Mouse (Mus musculus) MEL (cell line): ENCODE data around the gene Sclt1. TPM values are rescaled to one million over a fixed set of nuclear protein-coding genes. Genes with fewer than 3 reads are reported as not detected.

Experiments
- DNase-seq: peaks from one replicate; pipeline ENCODE4 v3.0.0; 2011; ENCODE audit warnings: low read depth, low spot score
- H3K27ac ChIP-seq: 2 replicates; pipeline ENCODE4 v1.5.1; 2012; ENCODE audit warnings: low read depth, mild to moderate bottlenecking, control low read depth, low read length, moderate library complexity; ENCODE audit not compliant: control insufficient read depth
- H3K27me3 ChIP-seq, 2 experiments: fragments of 150-350 bp in 1 of 2; sonication (generic) in 1 of 2; 2 replicates each; pipeline ENCODE4 v1.6.1; 2012; ENCODE audit warnings: low read length in 2 of 2, mild to moderate bottlenecking in 2 of 2, improper control_type of control experiment in 1 of 2, moderate library complexity in 1 of 2; ENCODE audit not compliant: insufficient read depth in 2 of 2, control insufficient read depth in 1 of 2
- H3K36me3 ChIP-seq, 2 experiments: 2 replicates each; pipeline ENCODE4 v1.6.1; 2012 to 2014; ENCODE audit warnings: low read length in 2 of 2, improper control_type of control experiment in 1 of 2, inconsistent platforms in 1 of 2, mild to moderate bottlenecking in 1 of 2; ENCODE audit not compliant: insufficient read depth in 2 of 2, control insufficient read depth in 1 of 2
- H3K4me1 ChIP-seq, 2 experiments: fragments of 150-350 bp in 1 of 2; sonication (generic) in 1 of 2; 2 replicates each; pipeline ENCODE4 v1.6.1; 2012; ENCODE audit warnings: low read length in 2 of 2, improper control_type of control experiment in 1 of 2, mild to moderate bottlenecking in 1 of 2; ENCODE audit not compliant: insufficient read depth in 2 of 2, control insufficient read depth in 1 of 2
- H3K4me3 ChIP-seq, 2 experiments: fragments of 150-350 bp in 1 of 2; sonication (generic) in 1 of 2; 2 replicates each; pipeline ENCODE4 v1.5.1; 2012; ENCODE audit warnings: low read depth in 2 of 2, low read length in 2 of 2, mild to moderate bottlenecking in 2 of 2, moderate library complexity in 2 of 2, control low read depth in 1 of 2, improper control_type of control experiment in 1 of 2; ENCODE audit not compliant: control insufficient read depth in 1 of 2, insufficient read depth in 1 of 2
- H3K79me2 ChIP-seq: 2 replicates; pipeline ENCODE4 v1.6.1; 2012; ENCODE audit warnings: mild to moderate bottlenecking, low read length, moderate library complexity; ENCODE audit not compliant: control insufficient read depth, poor library complexity, insufficient read depth
- H3K9ac ChIP-seq: 2 replicates; pipeline ENCODE4 v1.6.1; 2012; ENCODE audit warnings: low read depth, mild to moderate bottlenecking, control low read depth, low read length, moderate library complexity; ENCODE audit not compliant: control insufficient read depth, poor library complexity, severe bottlenecking
- H3K9me3 ChIP-seq: fragments of 150-350 bp; sonication (generic); replicated peaks from 2 replicates; pipeline ENCODE4 v1.6.1; 2012; ENCODE audit warnings: mild to moderate bottlenecking, low read length, improper control_type of control experiment, moderate library complexity; ENCODE audit not compliant: insufficient read depth
- BHLHE40 ChIP-seq: IDR thresholded peaks from 2 replicates; pipeline ENCODE4 v1.6.1; 2012; ENCODE audit warnings: low read depth, mild to moderate bottlenecking, inconsistent platforms, low read length, improper control_type of control experiment, borderline replicate concordance
- CTCF ChIP-seq, 3 experiments: IDR thresholded peaks in 2 of 3; conservative IDR thresholded peaks in 1 of 3; 2 replicates each; pipeline ENCODE4 v1.5.1; 2011 to 2012; ENCODE audit warnings: low read length in 3 of 3, low read depth in 2 of 3, mild to moderate bottlenecking in 2 of 3, improper control_type of control experiment in 1 of 3, inconsistent platforms in 1 of 3, mixed read lengths in 1 of 3, moderate library complexity in 1 of 3; ENCODE audit not compliant: control insufficient read depth in 1 of 3, insufficient read depth in 1 of 3, poor library complexity in 1 of 3, severe bottlenecking in 1 of 3
- E2F4 ChIP-seq: IDR thresholded peaks from 2 replicates; pipeline ENCODE4 v1.6.1; 2011; ENCODE audit warnings: low read depth, low read length, improper control_type of control experiment, borderline replicate concordance
- GATA1 ChIP-seq: IDR thresholded peaks from 2 replicates; pipeline ENCODE4 v1.6.1; 2011; ENCODE audit warnings: low read depth, low read length, improper control_type of control experiment
- MAX ChIP-seq: IDR thresholded peaks from 2 replicates; pipeline ENCODE4 v1.6.1; 2011; ENCODE audit warnings: low read length, improper control_type of control experiment
- MXI1 ChIP-seq: IDR thresholded peaks from 2 replicates; pipeline ENCODE4 v1.6.1; 2011; ENCODE audit warnings: mild to moderate bottlenecking, low read depth, low read length, improper control_type of control experiment
- MYC ChIP-seq: IDR thresholded peaks from 2 replicates; pipeline ENCODE4 v1.6.1; 2011; ENCODE audit warnings: low read depth, mild to moderate bottlenecking, low read length, improper control_type of control experiment, moderate library complexity
- POLR2AphosphoS5 ChIP-seq: IDR thresholded peaks from 2 replicates; pipeline ENCODE4 v1.6.1; 2012; ENCODE audit warnings: low read depth, borderline replicate concordance, mild to moderate bottlenecking, inconsistent platforms, low read length, moderate library complexity, mixed read lengths
- RAD21 ChIP-seq: IDR thresholded peaks from 2 replicates; pipeline ENCODE4 v1.6.1; 2011; ENCODE audit warnings: mild to moderate bottlenecking, low read depth, low read length, improper control_type of control experiment
- SIN3A ChIP-seq: IDR thresholded peaks from 2 replicates; pipeline ENCODE4 v1.6.1; 2012; ENCODE audit warnings: low read length, improper control_type of control experiment, inconsistent platforms
- SMC3 ChIP-seq: IDR thresholded peaks from 2 replicates; pipeline ENCODE4 v1.6.1; 2011; ENCODE audit warnings: low read depth, low read length, improper control_type of control experiment
- TAL1 ChIP-seq: IDR thresholded peaks from 2 replicates; pipeline ENCODE4 v1.6.1; 2012; ENCODE audit warnings: mild to moderate bottlenecking, inconsistent platforms, low read length, moderate library complexity, mixed read lengths
- TBP ChIP-seq: IDR thresholded peaks from 2 replicates; pipeline ENCODE4 v1.8.0; 2011; ENCODE audit warnings: low read depth, low read length, improper control_type of control experiment
- USF1 ChIP-seq: IDR thresholded peaks from 2 replicates; pipeline ENCODE4 v1.6.1; 2014; ENCODE audit warnings: low read depth, mild to moderate bottlenecking, inconsistent platforms, low read length, improper control_type of control experiment, moderate library complexity
- USF2 ChIP-seq, 2 experiments: IDR thresholded peaks; 2 replicates each; pipeline ENCODE4 v1.6.1; 2011 to 2012; ENCODE audit warnings: improper control_type of control experiment in 2 of 2, low read length in 2 of 2, borderline replicate concordance in 1 of 2, inconsistent platforms in 1 of 2, low read depth in 1 of 2, mild to moderate bottlenecking in 1 of 2; ENCODE audit not compliant: insufficient read depth in 1 of 2
- ZC3H11A ChIP-seq: IDR thresholded peaks from 2 replicates; pipeline ENCODE4 v1.6.1; 2012; ENCODE audit warnings: low read depth, mild to moderate bottlenecking, inconsistent platforms, low read length, improper control_type of control experiment
- ZKSCAN1 ChIP-seq: IDR thresholded peaks from 2 replicates; pipeline ENCODE4 v1.6.1; 2012; ENCODE audit warnings: low read depth, mild to moderate bottlenecking, inconsistent platforms, low read length, improper control_type of control experiment, moderate library complexity
- polyA plus RNA-seq, 2 experiments: library from polyadenylated mRNA; stranded (reverse) in 1 of 2; unstranded in 1 of 2; fragments of >175 nt in 1 of 2; fragments of >200 nt in 1 of 2; gene quantifications; 2 replicates each; pipeline versions ENCODE4 v1.2.1 to v1.2.4; 2012; ENCODE audit warnings: low replicate concordance in 2 of 2, low read depth in 1 of 2; ENCODE audit not compliant: insufficient read length in 2 of 2, insufficient read depth in 1 of 2, missing spikeins in 1 of 2
- total RNA-seq: library from RNA; depleted of rRNA; stranded (reverse); fragments of 300-350 nt; gene quantifications from 2 replicates; pipeline ENCODE4 v1.2.3, GENCODE M21; 2012

Sclt1 gene
- total and polyA plus RNA-seq, 3 experiments: 6.4 to 8.7 TPM; not detected in 1

- Histone ChIP-seq H3K27me3 (no peaks in the 10 kb centered on the region), H3K27ac (no peak overlapping the region), H3K9me3 (no peaks in the 10 kb centered on the region), H3K4me1 (no peaks in the 10 kb centered on the region), H3K79me2 (no peaks in the 10 kb centered on the region), H3K4me3 (no peak overlapping the region), H3K9ac (no peak overlapping the region), H3K36me3 (no peaks in the 10 kb centered on the region)
- no peak for DNase-seq
- TF ChIP-seq ZC3H11A: no peak
- no peak for TF ChIP-seq GATA1
- no peak for TF ChIP-seq MAX
- TF ChIP-seq SIN3A: no peak
- TF ChIP-seq TAL1: no peak
- no peak for TF ChIP-seq ZKSCAN1
- no peak for TF ChIP-seq USF2 (IDR thresholded peaks at IDR 0.05; ENCODE audit: borderline replicate concordance in 1 of 2, insufficient read depth in 1 of 2, low read depth in 1 of 2, low read length in 2 of 2)
- no peak for TF ChIP-seq POLR2AphosphoS5
- no peak for TF ChIP-seq E2F4
- TF ChIP-seq USF1: no peak
These were observed 12.2 kb upstream of the Sclt1 start for GRCm38 (mm10) chr3:41754556-41754955.

GRCm38 (mm10) chr3:41743436-41743835 is 1.1 kb upstream of the Sclt1 start:
- peak overlapping the region; percentile 14 to 88; a peak in 3 of 4 replicates for H3K4me3 ChIP-seq

More at GRCm38 (mm10) chr3:41743436-41743835, 1.1 kb upstream of the Sclt1 start:
- peaks cover 0 to 16% of the 10 kb centered on the region in 2 experiments; a peak in 2 of 4 replicates for H3K36me3 ChIP-seq
- no peaks in the 10 kb centered on the region for H3K4me1 ChIP-seq
- no peaks in the 10 kb centered on the region for H3K9me3 ChIP-seq
- H3K27me3 ChIP-seq: no peaks in the 10 kb centered on the region
- H3K27ac ChIP-seq: no peak overlapping the region
- DNase-seq: peak; percentile 59
- TF ChIP-seq MXI1: peak; percentile 83
- no peak for TF ChIP-seq MYC
- TF ChIP-seq RAD21: peak; percentile 35
- peak; percentile 25 for TF ChIP-seq ZC3H11A
- peak; percentile 68 for TF ChIP-seq SIN3A
- peak in 2 of 3 experiments; percentile 12 to 50; a peak in 3 of 6 replicates for TF ChIP-seq CTCF (IDR thresholded peaks at IDR 0.05 in 2 of 3, conservative IDR thresholded peaks at IDR 0.05 in 1 of 3; ENCODE audit: control insufficient read depth in 1 of 3, insufficient read depth in 1 of 3, low read depth in 2 of 3, low read length in 3 of 3, poor library complexity in 1 of 3, severe bottlenecking in 1 of 3)
- no peak for TF ChIP-seq TBP
- no peak for TF ChIP-seq BHLHE40
- peak; percentile 49 for TF ChIP-seq SMC3
- TF ChIP-seq USF1: peak; percentile 47; the same call in 1 of the 2 replicates
- TF ChIP-seq MAX: peak; percentile 81
- TF ChIP-seq, all 39 proteins: peak for 8
- H3K79me2 ChIP-seq: peaks cover 3% of the 10 kb centered on the region
- peak overlapping the region; percentile 90 for H3K9ac ChIP-seq
